Mouse (Mus musculus) frontal cortex, postnatal 10 days (tissue): ENCODE data around the gene Cltrn.

Source experiments
- DNase-seq, 2 experiments: peaks; one replicate each; pipeline ENCODE4 v3.0.0; 2022; ENCODE audit warnings: low spot score in 2 of 2, mixed read lengths in 1 of 2

Cltrn gene

DNA sequence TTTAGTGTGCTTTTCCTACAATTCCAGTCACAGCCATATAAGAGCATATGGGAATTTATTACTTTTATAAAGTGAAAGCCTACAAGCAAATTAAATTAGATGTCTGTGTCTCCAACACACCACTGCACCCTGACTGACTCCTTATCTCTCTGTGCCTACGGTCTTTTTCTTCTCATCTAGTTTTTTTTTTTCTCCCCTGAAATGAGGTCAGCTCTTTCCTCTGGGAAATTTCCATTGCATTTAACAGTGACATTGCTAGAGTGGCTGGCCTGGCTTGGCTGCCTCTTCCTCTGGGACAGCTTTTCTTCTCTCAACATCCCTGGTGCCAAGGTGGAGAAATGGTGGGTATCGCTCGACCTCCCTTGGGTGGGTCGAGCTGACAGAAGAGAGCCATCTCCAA is at the start of gene Cltrn:
Gene Cltrn, plus strand, starts transcription at position 249 of the 400 bp plus-strand sequence.
- DNase-seq: no peak

GRCm38 (mm10) chrX:164038882-164039281 is 49.7 kb upstream of the Cltrn start:
- no peak for DNase-seq

DNA sequence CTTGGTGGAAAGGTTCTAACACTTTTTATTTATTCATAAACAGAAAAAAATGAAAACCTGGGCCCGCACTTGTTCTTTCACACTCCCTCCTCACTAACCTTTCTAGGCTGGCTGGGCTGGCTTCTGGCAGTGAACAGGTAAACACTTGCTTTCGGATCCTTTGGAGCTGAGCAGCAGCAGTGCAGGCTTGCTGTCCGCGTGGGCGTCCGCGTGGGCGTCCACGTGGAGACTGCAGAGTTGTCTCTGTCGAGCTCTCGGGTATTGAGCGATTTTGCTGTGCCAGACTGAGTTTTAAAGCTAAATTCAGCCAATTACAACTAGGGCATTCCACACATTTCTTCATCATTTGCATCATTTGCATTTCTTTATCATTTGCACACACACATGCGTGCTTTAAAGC is 46.6 kb upstream of the Cltrn start:
- peak in 1 of 2 experiments; percentile 12 for DNase-seq

- DNase-seq: no peak
These were observed 41.9 kb upstream of the Cltrn start for GRCm38 (mm10) chrX:164046736-164047135.

GRCm38 (mm10) chrX:164055726-164056125 is 32.9 kb upstream of the Cltrn start:
- no peak for DNase-seq

GRCm38 (mm10) chrX:164058523-164058922 is 30.1 kb upstream of the Cltrn start:
- no peak for DNase-seq

- no peak for DNase-seq
These were observed 29.6 kb upstream of the Cltrn start for GRCm38 (mm10) chrX:164059070-164059469.

DNA sequence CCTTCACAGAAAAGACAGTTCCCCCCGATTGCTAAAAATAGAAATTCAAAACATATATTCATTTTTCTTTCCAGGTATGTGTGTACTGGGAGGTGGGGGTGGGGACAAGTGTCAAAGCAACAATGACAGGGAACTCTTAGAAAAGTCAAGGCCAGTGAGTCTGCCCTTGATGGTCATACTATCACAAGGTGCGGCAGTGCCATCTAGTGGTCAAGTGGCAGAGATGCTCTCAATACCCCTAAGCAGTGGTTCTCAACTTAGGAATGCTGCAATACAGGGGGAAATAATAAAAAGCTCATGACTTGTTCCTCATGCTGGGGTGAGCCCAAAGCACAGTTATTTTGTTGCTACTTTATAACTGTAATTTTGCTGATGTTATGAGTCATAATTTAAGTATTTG is 22.4 kb upstream of the Cltrn start:
- DNase-seq: peak; percentile 5 to 37

DNA sequence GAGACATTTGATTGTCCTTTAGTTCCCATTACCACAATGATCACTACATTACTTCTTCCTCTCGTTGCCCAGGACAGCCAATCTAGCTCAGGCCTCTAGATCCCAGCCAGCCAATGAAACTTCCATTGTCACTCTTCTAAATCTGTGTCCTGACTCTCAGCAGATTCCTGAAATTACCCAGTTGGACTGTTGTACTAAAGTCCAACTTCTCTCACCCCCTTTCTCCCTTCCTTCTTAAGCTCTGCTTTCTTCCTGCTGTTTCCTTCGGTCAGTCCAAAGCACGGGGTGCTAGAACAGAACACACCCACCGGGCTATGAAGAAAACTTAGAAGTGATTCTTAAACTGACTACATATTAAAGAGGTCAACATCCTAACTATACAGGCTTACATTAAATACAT is 19.7 kb upstream of the Cltrn start:
- no peak for DNase-seq

- peak; percentile 88 to 89 for DNase-seq
These were observed 12.4 kb upstream of the Cltrn start, which contains the start of gene Siah1b for GRCm38 (mm10) chrX:164076040-164076775. TSS of gene Siah1b (minus strand) at chrX:164076493.

GRCm38 (mm10) chrX:164082030-164082429 is 6.6 kb upstream of the Cltrn start:
- DNase-seq: no peak

- no peak for DNase-seq
These were observed 1.3 kb downstream of the Cltrn start for GRCm38 (mm10) chrX:164089916-164090315.

DNA sequence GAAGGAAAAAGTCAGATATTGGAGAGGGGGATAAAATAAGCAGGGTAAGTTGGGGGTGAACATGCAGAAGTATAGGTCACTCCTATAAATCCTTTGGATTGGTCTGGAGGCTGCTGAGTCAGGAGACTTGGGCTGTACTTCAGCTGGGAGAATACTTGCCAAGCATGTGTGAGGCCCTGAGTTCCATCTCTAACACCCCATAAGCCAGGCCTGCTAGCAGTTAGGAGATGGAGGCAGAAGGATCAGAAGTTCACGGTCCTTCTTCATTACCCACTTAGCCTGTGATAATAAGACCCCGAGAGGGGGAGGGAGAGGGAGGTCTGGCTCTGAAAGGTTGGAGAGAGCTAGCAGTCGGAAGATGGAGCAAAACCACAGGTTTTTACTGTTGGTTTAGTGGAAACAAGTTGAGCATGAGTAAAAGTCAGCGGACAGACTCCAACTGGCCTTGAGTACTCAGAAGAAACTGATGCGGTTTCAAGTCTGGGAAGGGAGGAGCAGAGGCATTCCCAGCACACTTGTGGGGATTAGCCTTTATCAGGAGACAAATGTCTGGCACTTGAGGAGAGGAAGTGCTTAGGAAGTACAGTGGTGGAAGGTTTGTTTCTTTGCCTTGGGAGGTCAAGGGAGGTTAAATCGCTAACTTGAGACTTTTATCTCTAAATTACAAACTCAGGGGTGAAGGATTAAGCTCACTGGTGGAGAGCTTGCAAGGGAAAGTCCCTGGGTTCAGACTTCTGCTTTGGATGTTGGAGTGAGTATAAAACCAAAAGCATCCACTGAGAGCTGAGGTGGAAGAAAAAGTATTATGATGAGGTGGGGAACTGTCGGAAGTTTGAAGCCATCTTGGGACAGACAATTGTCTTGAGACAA is 3.9 kb downstream of the Cltrn start:
- DNase-seq: no peak

- no peak for DNase-seq
These were observed 4.8 kb downstream of the Cltrn start for GRCm38 (mm10) chrX:164093435-164093834.

GRCm38 (mm10) chrX:164095838-164096237 is 7.2 kb downstream of the Cltrn start:
- no peak for DNase-seq

DNA sequence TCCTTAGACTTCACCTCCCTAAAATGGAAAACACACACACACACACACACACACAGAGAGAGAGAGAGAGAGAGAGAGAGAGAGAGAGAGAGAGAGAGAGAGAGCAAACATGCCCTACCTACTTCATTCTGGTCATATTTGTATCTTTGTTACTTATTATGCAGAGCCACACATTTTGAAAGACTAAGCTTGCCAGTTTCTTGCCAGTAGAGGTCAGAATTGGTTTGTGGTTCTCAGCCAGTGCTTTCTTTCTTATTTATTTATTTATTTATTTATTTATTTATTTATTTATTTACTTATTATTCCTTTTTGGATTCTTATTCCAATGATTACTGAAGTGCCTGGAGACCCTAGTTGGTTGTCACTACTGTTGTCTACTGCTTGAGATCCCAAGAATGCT is 12.9 kb downstream of the Cltrn start:
- DNase-seq: no peak

DNA sequence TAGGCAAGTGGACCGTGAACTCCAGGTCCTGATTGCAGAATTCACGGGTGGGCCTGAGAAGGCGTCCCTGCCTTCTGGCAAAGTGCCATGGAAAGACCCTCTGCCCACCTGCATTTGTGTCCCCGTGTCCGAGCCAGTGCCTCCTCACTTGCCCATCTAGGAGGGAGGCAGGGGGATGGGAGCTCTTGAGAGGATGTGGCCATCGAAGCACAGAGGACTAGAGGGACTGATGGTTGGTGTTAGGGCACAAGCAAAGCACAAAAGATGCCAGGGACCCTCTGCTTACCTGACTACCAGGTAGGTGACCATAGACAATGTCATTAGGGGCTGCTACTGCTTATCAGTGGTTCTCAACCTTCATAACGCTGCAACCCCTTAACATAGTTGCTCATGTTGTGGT is 13.6 kb downstream of the Cltrn start:
- DNase-seq: no peak

- no peak for DNase-seq
These were observed 14.0 kb downstream of the Cltrn start for GRCm38 (mm10) chrX:164102656-164103055.

DNA sequence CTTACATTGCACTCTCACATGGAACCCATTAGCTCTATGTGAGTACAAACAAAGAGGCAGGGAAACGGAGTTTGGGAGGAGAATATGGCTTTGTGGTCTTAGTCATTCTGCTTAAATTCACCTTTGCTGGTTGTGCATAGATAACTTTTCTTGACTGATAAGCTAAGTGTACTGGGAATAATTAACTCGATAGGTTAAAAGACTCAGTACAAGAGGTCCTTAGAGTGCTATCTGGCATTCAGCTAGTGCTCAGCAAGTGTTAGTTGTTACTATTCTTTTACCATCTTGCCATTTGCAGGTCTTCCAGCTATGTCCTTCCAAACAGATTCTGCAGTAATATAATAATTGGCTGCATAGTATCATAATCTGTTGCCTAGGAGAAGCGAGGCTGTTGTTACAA is 22.5 kb downstream of the Cltrn start:
- no peak for DNase-seq

DNA sequence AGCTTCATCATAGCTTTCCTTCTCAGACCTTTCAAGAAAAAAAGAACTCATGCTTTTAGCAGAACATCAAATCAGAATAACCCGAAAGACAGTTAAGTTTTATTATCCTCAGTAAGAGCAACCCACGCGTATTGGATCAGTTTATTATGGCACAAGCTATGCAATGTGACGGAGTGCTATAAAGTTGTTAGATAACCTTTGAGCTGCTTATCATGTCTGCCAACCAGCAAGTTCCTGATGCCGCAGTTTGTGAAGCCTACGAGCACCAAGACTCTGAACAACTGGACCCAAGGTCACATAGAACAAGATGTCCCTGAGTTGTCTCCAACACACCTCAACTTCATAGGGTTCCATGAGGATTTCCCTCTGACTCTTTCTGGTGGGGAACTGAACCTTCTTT is 25.1 kb downstream of the Cltrn start:
- no peak for DNase-seq

DNA sequence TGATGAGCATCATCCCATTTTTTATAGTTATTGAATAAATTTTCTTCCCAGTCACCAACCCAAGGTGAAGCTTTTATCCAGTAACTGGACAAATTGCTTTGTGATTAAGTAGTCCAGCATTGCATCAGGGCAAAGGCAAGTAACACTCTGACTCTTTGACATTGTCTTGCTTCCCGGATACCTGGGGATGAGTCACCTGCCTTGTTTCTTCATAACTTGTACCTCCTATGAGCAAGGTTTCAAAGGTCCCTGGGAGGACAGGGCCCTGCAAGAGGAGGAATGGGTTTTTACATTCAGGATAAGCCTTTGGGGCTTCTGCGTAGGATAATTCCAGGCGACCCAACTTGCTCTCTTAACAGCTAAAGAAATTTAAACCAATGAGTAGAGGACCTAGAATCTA is 35.3 kb downstream of the Cltrn start:
- no peak for DNase-seq

GRCm38 (mm10) chrX:164133531-164133930 is 44.9 kb downstream of the Cltrn start:
- DNase-seq: no peak

DNA sequence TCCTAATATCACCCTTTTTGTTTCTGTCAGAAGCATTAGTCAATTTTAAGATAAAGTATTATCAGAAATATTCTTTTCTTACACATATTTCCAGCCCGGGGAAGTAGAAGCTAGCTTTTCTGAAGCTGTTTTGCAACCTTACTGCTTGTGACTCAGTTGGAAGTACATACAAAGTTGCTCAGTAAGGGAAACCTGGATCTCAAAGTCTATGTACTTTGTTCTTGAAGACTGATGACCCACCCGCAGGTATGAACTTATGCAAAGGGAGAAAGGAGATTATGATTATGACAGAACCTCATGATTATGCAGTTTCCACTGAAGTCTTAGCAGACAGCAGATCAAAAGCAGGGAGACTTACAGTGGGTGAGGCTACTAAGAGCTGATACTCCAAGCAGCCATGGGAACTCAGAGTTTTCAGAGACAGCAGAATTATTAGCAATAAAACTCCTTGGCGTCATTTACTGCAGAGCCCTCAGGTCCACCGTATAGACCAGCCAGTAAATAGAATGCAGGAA is 46.7 kb downstream of the Cltrn start:
- DNase-seq: no peak
